Mouse (Mus musculus) megakaryocyte, embryonic 14.5 days (primary cell): ENCODE data around the gene Smco2.

Source experiments
- FLI1 ChIP-seq: IDR thresholded peaks from 2 replicates; pipeline ENCODE4 v1.6.1; 2012; ENCODE audit warnings: low read length, inconsistent platforms, mixed read lengths
- GATA1 ChIP-seq: IDR thresholded peaks from 3 replicates; pipeline ENCODE4 v1.6.1; 2012; ENCODE audit warnings: mixed read lengths, low read length, inconsistent platforms, borderline replicate concordance

- TF ChIP-seq FLI1 (no peak), GATA1 (no peak)
These were observed 27.9 kb upstream of the Smco2 start for GRCm38 (mm10) chr6:146821958-146822357.
